Mouse (Mus musculus) forebrain, embryonic 11.5 days (tissue): ENCODE results near the gene Agbl2. TPM values are rescaled to one million over a fixed set of nuclear protein-coding genes. Genes with fewer than 3 reads are reported as not detected.

ENCODE experiments used
- ATAC-seq: fragments of 200-750 bp; cut with Nextera tagmentation; replicated peaks from 2 replicates; pipeline ENCODE4 v1.8.0; 2017; ENCODE audit warnings: moderate TSS enrichment; ENCODE audit not compliant: low FRiP score
- DNase-seq: peaks from one replicate; pipeline ENCODE4 v3.0.0-alpha.2; 2017; ENCODE audit warnings: low spot score
- H3K27ac ChIP-seq: fragments of 300-500 bp; sonication (generic); 2 replicates; pipeline ENCODE4 v1.5.1; 2014; ENCODE audit warnings: low read depth, low read length
- H3K27me3 ChIP-seq: fragments of 300-500 bp; sonication (generic); 2 replicates; pipeline ENCODE4 v1.6.1; 2014; ENCODE audit warnings: mild to moderate bottlenecking, low read length, mixed read lengths; ENCODE audit not compliant: control insufficient read depth, insufficient read depth
- H3K36me3 ChIP-seq: fragments of 300-500 bp; sonication (generic); 2 replicates; pipeline ENCODE4 v1.6.1; 2014; ENCODE audit warnings: mild to moderate bottlenecking, low read length, moderate library complexity, mixed read lengths; ENCODE audit not compliant: control insufficient read depth, insufficient read depth
- H3K4me1 ChIP-seq: fragments of 300-500 bp; sonication (generic); replicated peaks from 2 replicates; pipeline ENCODE4 v1.6.1; 2014; ENCODE audit warnings: low read length, mixed read lengths; ENCODE audit not compliant: control insufficient read depth, insufficient read depth
- H3K4me2 ChIP-seq: fragments of 300-500 bp; sonication (generic); 2 replicates; pipeline ENCODE4 v1.6.1; 2014; ENCODE audit warnings: low read depth, mild to moderate bottlenecking, low read length, moderate library complexity, mixed read lengths; ENCODE audit not compliant: severe bottlenecking
- H3K4me3 ChIP-seq: fragments of 300-500 bp; sonication (generic); 2 replicates; pipeline ENCODE4 v1.5.1; 2014; ENCODE audit warnings: low read depth, low read length
- H3K9ac ChIP-seq: fragments of 300-500 bp; sonication (generic); 2 replicates; pipeline ENCODE4 v1.6.1; 2014; ENCODE audit warnings: low read length
- H3K9me3 ChIP-seq: fragments of 300-500 bp; sonication (generic); 2 replicates; pipeline ENCODE4 v1.6.1; 2016; ENCODE audit warnings: low read length, mixed read lengths; ENCODE audit not compliant: control insufficient read depth
- WGBS: fragments of 180-500 bp; shearing (Covaris S2); extraction: QIAGEN DNeasy Blood & Tissue Kit; methylation state at CpG from one replicate; pipeline ENCODE4 v1.1.7; 2014; 5-methylcytosine and 5-hydroxymethylcytosine counted together
- polyA plus RNA-seq: library from polyadenylated mRNA; unstranded; fragments of >200 nt; fragmentation: Nextera tagmentation; extraction: Ambion mirVana; gene quantifications from 2 replicates; pipeline ENCODE4 v1.2.1, GENCODE M21; 2014

Gene Agbl2
- polyA plus RNA-seq, 1 experiment from 2014 or later = 0.96 TPM

GRCm38 (mm10) chr2:90782901-90783486 lies 467 bp downstream of the Agbl2 start:
- Histone ChIP-seq H3K9ac (peak overlapping the region; percentile 44), H3K4me3 (peak overlapping the region; percentile 27), H3K4me1 (peaks cover 8% of the 10 kb centered on the region; the same call in 1 of the 2 replicates), H3K4me2 (peak overlapping the region; percentile 68), H3K27ac (no peak overlapping the region), H3K36me3 (peaks cover 13% of the 10 kb centered on the region), H3K9me3 (no peaks in the 10 kb centered on the region), H3K27me3 (no peaks in the 10 kb centered on the region)
- DNase-seq (peak; percentile 62), ATAC-seq (peak; percentile 68)
- 3% methylated on average over 28 of the region's 29 CpGs for WGBS

- 85% methylated on average over 2 of the region's 2 CpGs for WGBS
- 0 out of 2 replicates have a peak, but pooled peaks cover under 1% of the 10 kb centered on the region for H3K4me1 ChIP-seq
- H3K36me3 ChIP-seq = no peaks in the 10 kb centered on the region
- no peaks in the 10 kb centered on the region for H3K27me3 ChIP-seq
- no peak overlapping the region for H3K4me3 ChIP-seq
- H3K4me2 ChIP-seq = no peak overlapping the region
- H3K9ac ChIP-seq = no peak overlapping the region
- ATAC-seq (no peak), DNase-seq (no peak)
- H3K9me3 ChIP-seq = no peaks in the 10 kb centered on the region
- no peak overlapping the region for H3K27ac ChIP-seq
Observed at GRCm38 (mm10) chr2:90788126-90788525, 5.6 kb downstream of the Agbl2 start.

GRCm38 (mm10) chr2:90808241-90809126 lies 26.0 kb downstream of the Agbl2 start:
- no peak for ATAC-seq
- H3K4me2 ChIP-seq = no peak overlapping the region
- 84% methylated on average over 6 of the region's 6 CpGs for WGBS
- H3K36me3 ChIP-seq = no peaks in the 10 kb centered on the region
- H3K9me3 ChIP-seq = no peaks in the 10 kb centered on the region
- no peak overlapping the region for H3K4me3 ChIP-seq
- H3K4me1 ChIP-seq = no peaks in the 10 kb centered on the region
- DNase-seq = no peak
- no peak overlapping the region for H3K27ac ChIP-seq
- no peaks in the 10 kb centered on the region for H3K27me3 ChIP-seq
- no peak overlapping the region for H3K9ac ChIP-seq

- Histone ChIP-seq H3K27ac (no peak overlapping the region), H3K4me3 (no peak overlapping the region), H3K4me2 (no peak overlapping the region), H3K9ac (no peak overlapping the region), H3K4me1 (no peaks in the 10 kb centered on the region), H3K9me3 (no peaks in the 10 kb centered on the region), H3K27me3 (no peaks in the 10 kb centered on the region), H3K36me3 (no peaks in the 10 kb centered on the region)
- ATAC-seq (no peak), DNase-seq (no peak)
- 86% methylated on average over 8 of the region's 8 CpGs for WGBS
Observed at GRCm38 (mm10) chr2:90810751-90811150, 28.2 kb downstream of the Agbl2 start.

- no peaks in the 10 kb centered on the region for H3K4me1 ChIP-seq
- H3K4me3 ChIP-seq = no peak overlapping the region
- no peaks in the 10 kb centered on the region for H3K36me3 ChIP-seq
- H3K27me3 ChIP-seq = no peaks in the 10 kb centered on the region
- H3K9ac ChIP-seq = no peak overlapping the region
- H3K9me3 ChIP-seq = no peaks in the 10 kb centered on the region
- no peak overlapping the region for H3K4me2 ChIP-seq
- WGBS = 81% methylated on average over 2 of the region's 2 CpGs
- DNase-seq = no peak
- no peak for ATAC-seq
- H3K27ac ChIP-seq = no peak overlapping the region
Observed at GRCm38 (mm10) chr2:90815266-90815665, 32.7 kb downstream of the Agbl2 start.

- 86% methylated on average over 4 of the region's 4 CpGs for WGBS
- no peak for ATAC-seq
- H3K4me2 ChIP-seq = no peak overlapping the region
- H3K36me3 ChIP-seq = no peaks in the 10 kb centered on the region
- H3K4me1 ChIP-seq = no peaks in the 10 kb centered on the region
- no peaks in the 10 kb centered on the region for H3K9me3 ChIP-seq
- H3K27me3 ChIP-seq = no peaks in the 10 kb centered on the region
- H3K4me3 ChIP-seq = no peak overlapping the region
- DNase-seq = no peak
- no peak overlapping the region for H3K27ac ChIP-seq
- no peak overlapping the region for H3K9ac ChIP-seq
Observed at GRCm38 (mm10) chr2:90816144-90816543, 33.6 kb downstream of the Agbl2 start.

GRCm38 (mm10) chr2:90818710-90819109 lies 36.2 kb downstream of the Agbl2 start:
- DNase-seq (no peak), ATAC-seq (no peak)
- Histone ChIP-seq H3K27ac (no peak overlapping the region), H3K36me3 (no peaks in the 10 kb centered on the region), H3K4me2 (no peak overlapping the region), H3K9me3 (no peaks in the 10 kb centered on the region), H3K4me1 (no peaks in the 10 kb centered on the region), H3K9ac (no peak overlapping the region), H3K4me3 (no peak overlapping the region), H3K27me3 (no peaks in the 10 kb centered on the region)
- WGBS = 94% methylated on average over 3 of the region's 3 CpGs

GRCm38 (mm10) chr2:90820894-90821293 lies 38.4 kb downstream of the Agbl2 start:
- no peak overlapping the region for H3K4me3 ChIP-seq
- 86% methylated on average over 3 of the region's 3 CpGs for WGBS
- no peaks in the 10 kb centered on the region for H3K4me1 ChIP-seq
- H3K36me3 ChIP-seq = no peaks in the 10 kb centered on the region
- ATAC-seq (no peak), DNase-seq (no peak)
- H3K9ac ChIP-seq = no peak overlapping the region
- H3K4me2 ChIP-seq = no peak overlapping the region
- no peaks in the 10 kb centered on the region for H3K9me3 ChIP-seq
- H3K27ac ChIP-seq = no peak overlapping the region
- no peaks in the 10 kb centered on the region for H3K27me3 ChIP-seq
